Mouse (Mus musculus) gastrocnemius, postnatal 36 days (tissue): ENCODE measurements around the gene Shoc2. TPM values are rescaled to one million over a fixed set of nuclear protein-coding genes. Genes with fewer than 3 reads are reported as not detected.

Experiments
- DNase-seq, 2 experiments: peaks; one replicate each; pipeline ENCODE4 v3.0.0; 2022
- intact Hi-C: fragments of 180-260 bp; cut with DNase I; formaldehyde crosslinking; loops from one replicate; pipeline ENCODE4 v1.15.1; 2025
- total RNA-seq, 2 experiments: library from RNA; stranded (reverse); gene quantifications; 2 replicates each; pipeline ENCODE4 v1.2.3; 2021

Gene Shoc2
- total RNA-seq, 2 experiments from 2014 or later = 20.6 to 22.9 TPM

GRCm38 (mm10) chr19:53994276-53994675 is 50.2 kb downstream of the Shoc2 start:
- no peak for DNase-seq
- intact Hi-C loops = no loop called here

DNA sequence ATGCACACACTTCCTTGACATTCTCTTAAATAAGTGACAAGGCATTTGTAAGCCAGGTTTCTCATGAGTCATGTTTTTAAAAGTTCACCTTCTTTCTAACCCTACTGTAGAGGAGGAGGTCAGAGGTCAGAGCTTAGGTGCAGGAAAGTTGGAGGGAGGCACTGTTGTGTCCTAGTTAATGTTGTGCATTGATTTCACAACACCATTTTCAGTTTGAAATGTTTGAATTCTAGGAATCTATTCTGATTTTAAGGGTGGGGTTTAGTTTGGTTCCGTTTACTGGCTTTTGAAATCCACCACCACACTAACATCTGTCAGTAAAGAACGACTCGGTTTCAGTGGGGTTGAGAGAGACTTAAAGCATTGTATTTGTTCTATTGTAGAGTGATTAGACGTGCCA is 66.9 kb downstream of the Shoc2 start:
- no peak for DNase-seq
- intact Hi-C loops = no loop called here

DNA sequence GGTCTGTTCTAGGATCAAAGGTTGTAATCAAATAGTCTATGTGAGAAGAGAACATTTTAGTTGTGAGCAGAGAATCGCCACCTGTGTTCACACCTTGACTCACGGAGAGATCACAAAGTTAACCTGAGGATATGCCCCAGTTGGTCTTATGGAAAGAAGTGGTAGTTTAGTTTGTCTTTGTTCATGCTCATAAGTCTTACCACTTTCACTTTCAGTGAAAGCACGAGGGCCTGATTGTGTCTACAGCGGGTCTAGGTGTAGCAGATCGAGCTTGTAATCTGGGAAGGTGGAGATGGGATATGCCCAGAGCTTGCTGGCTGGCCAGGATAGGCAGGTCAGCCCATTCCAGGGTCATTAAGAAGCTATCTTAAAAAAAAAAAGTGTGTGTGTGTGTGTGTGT is 70.9 kb downstream of the Shoc2 start:
- DNase-seq = no peak
- intact Hi-C loops = no loop called here

DNA sequence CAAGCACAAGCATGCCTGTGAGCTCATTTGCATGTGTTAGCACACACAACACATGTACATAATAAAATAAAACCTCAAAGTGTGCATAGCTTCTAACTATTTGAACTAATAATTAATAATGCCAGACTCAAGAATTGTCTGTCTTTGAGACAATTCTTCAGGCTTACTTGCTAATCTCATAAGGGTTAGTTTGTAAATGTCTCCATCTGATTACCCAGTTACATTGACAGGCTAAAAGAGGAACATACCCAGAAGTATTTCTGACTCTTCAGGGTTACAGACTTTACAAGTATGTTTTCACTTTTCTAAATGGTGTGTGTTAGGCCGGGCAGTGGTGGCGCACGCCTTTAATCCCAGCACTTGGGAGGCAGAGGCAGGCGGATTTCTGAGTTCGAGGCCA is 71.4 kb downstream of the Shoc2 start:
- intact Hi-C loops = no loop called here
- no peak for DNase-seq

- DNase-seq = no peak
- intact Hi-C loops = no loop called here
Measured at GRCm38 (mm10) chr19:54035100-54035499, 91.0 kb downstream of the Shoc2 start.

GRCm38 (mm10) chr19:54039441-54039840 is 95.3 kb downstream of the Shoc2 start:
- DNase-seq = no peak
- intact Hi-C loops = no loop called here

DNA sequence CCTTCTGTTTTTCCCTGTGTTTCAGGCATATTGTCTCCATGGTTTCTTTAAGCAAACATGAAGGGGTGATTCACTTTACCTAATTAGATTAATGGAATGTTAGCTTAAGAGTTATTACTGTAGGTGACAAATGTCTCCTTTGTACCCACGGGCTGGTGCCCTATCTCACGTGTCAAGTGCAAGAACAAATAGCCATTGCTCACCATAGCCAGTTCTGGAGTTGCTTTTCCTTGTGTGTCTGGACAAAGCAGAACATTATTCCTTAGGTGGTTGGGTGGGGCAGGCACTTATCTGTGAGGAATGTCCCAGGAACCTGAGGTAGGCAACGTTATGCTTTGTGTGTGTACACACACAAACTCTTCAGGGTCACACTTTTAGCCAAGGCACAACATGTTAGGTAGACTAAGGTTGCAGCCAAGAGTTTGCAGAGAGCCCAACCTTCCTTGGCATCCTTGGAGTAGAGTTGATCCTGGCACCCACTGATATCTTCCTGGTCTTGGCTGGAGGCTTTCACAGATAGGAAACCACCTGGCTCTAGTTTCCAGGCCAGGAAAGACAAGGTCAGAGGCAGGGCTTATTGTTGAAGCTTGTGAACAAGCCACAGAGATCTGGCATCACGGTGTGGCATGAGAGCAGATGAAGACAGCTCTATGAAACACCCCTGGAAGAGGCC is 96.4 kb downstream of the Shoc2 start:
- intact Hi-C loops = no loop called here
- no peak for DNase-seq

- no peak for DNase-seq
- intact Hi-C loops = no loop called here
Measured at GRCm38 (mm10) chr19:54041029-54041367, 96.9 kb downstream of the Shoc2 start.

- DNase-seq = no peak
- intact Hi-C loops = no loop called here
Measured at GRCm38 (mm10) chr19:54043851-54044250, 99.7 kb downstream of the Shoc2 start, which contains the start of gene Adra2a. Gene Adra2a (plus strand): TSS chr19:54044151.

DNA sequence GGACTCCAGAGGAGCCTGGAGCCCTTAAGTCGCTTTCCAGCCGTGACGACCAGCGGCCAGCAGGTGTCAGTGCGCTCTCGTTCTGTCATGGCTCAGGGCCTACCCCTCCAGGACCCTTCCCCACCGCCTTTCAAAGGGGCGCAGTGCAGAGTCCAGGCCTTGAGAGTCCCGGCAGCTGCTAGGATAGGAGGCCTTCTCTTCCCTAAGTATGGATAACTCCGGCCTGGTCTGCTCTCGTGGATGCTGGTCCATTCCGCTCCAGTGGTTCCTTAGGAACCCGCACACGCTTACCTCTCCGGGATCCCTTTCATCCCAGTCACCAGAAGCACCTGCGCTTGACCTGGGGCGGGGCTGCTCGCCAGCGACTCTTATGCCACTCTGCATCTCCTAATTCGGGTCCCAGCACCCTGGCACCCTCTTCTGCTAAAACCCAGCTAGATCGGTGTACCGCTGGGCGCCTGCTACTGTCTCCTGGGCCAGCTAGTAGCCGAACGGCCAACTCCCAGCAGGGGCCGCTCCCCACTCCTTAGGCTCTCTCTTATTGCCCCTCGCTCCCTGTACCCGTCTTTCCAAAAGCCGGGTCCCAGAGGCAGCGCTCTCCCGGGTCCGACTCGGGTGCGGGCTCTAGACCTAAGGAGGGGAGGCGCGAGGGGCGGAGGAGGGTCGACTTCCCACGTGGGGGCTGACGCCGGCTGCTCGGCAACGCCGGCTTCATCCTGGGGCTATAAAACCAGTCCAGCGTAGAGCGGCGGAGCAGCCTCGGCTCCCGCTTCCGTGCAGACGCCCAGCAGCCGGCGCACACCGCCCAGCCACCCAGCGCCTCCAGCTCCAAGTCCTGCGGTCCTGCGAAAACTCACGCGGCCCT is 100.6 kb downstream of the Shoc2 start:
- peak; percentile 21 to 28 for DNase-seq
- intact Hi-C loops = loop anchor here (5.0 kb wide), 2 partner anchors 73 to 203 kb away; no protein-coding TSS in a partner anchor

DNA sequence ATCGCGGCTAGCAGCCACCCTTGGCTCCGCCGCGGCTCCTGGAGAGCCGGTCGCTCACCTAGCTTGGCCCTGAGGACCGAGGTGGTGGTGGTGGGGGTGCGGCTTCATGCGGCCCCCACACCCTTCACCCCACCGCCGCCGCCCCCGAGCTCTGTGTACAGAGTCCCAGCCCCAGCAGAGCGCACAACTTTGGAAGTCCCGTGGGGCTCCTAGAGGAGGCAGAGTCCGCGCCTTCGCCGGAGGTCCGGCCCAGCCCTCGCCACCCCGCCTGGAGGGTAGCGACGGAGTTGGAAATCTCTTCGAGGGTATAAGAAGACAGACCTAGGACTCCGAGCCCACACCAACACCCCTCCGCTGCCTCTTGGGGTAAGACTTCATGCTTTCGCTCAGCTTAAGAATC is 101.3 kb downstream of the Shoc2 start:
- intact Hi-C loops = loop anchor here (5.0 kb wide), 2 partner anchors 72 to 202 kb away; no protein-coding TSS in a partner anchor
- DNase-seq = no peak

DNA sequence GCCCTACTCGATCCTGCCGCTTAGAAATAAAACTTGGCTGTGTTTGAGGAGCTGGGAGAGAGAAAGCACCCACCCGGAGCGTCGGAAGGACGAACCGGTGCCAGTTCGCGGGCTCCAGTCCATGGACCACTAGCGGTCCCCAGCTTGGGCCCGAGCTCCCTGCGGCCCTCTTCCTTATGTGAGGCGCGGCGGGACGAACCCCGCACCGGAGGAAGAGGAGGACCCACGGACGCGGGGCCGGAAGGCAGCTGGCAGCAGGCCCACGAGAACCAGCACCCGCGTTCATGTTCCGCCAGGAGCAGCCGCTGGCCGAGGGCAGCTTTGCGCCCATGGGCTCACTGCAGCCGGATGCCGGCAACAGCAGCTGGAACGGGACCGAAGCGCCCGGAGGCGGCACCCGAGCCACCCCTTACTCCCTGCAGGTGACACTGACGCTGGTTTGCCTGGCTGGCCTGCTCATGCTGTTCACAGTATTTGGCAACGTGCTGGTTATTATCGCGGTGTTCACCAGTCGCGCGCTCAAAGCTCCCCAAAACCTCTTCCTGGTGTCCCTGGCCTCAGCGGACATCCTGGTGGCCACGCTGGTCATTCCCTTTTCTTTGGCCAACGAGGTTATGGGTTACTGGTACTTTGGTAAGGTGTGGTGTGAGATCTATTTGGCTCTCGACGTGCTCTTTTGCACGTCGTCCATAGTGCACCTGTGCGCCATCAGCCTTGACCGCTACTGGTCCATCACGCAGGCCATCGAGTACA is 102.0 kb downstream of the Shoc2 start:
- no peak for DNase-seq
- intact Hi-C loops = loop anchor here (5.0 kb wide), 2 partner anchors 71 to 201 kb away; no protein-coding TSS in a partner anchor

- DNase-seq = no peak
- intact Hi-C loops = loop anchor here (5.0 kb wide), 2 partner anchors 71 to 201 kb away; no protein-coding TSS in a partner anchor
Measured at GRCm38 (mm10) chr19:54046684-54047070, 102.6 kb downstream of the Shoc2 start.

DNA sequence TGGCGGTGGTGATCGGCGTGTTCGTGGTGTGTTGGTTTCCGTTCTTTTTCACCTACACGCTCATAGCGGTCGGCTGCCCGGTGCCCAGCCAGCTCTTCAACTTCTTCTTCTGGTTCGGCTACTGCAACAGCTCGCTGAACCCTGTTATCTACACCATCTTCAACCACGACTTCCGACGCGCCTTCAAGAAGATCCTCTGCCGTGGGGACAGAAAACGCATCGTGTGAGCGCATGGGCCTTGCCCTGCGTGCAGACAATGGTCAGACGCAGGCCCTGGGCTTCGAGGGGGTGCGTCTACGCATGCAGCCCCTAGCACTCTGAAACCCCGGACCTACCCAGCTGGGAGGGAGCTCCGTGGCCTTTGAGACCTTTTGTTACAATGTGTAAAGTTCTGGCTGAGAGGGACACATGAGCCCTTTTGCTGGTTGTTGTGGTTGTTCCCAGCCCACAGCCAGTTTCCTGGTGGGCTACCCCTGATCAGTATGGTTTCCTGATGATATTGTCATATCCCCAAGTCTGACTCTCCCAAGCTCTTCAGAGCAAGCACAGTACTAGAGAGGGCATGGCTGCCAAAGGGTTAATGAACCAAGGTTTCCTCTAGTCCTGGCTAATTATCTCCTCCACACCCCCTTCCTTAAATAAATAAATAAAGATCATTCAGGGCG is 103.4 kb downstream of the Shoc2 start:
- intact Hi-C loops = loop anchor here (5.0 kb wide), 2 partner anchors 70 to 200 kb away; no protein-coding TSS in a partner anchor
- no peak for DNase-seq

DNA sequence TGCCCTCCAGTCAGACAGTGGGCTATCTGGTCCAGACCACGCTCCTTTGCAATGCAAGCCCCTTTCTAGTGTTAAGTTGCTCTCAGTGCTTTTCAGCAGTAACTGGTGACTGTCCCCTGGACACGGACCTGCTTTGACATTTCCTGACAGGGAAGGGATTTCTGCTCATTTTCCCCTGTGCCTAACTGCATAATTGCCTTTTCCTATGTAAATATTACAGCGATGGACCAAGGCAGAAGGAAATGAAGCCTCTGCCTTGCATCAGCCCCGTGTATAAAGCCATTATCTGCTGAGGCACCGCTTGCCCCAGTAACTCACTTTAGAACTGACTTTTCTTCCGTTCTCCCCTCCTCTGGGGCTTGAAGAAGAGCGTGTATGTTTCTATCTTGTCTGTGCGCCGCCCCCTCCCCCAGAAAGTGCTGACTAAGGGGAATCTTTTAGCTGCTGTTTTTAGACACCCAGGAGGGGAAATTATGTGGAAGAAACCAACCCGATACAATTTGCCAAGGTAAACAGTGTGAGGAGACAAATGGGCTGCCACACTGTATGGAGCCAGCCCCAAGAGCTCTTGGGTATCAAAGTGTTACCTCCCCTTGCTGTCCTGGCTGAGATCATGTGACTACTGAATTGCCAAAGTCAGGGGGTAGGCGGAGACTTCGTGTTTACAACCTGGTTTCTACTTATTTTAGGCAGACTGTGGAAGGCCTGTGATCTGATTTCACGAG is 104.2 kb downstream of the Shoc2 start:
- DNase-seq = no peak
- intact Hi-C loops = loop anchor here (5.0 kb wide), 2 partner anchors 69 to 199 kb away; no protein-coding TSS in a partner anchor

- DNase-seq = peak in 1 of 2 experiments; percentile 23
- intact Hi-C loops = no loop called here
Measured at GRCm38 (mm10) chr19:54051651-54052050, 107.5 kb downstream of the Shoc2 start.

DNA sequence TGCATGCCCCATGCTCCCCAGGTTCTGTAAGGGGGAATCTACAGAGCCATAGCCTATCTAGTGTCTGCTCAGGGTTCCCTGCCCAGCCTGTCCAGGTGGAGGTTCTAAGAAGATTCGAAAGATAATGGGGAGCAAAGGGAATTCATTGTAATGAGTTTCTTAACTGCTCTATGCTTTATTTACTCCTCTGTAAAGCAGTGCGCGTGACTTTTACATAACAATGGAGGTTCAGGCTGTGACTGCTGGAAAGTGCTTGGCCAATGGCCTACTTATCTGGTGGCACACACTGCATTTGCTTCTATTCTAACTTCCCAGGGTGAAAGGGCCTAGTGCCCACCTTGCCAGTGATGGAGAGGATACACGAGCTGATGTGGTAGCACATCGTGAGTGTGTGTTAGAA is 111.7 kb downstream of the Shoc2 start:
- no peak for DNase-seq
- intact Hi-C loops = no loop called here

DNA sequence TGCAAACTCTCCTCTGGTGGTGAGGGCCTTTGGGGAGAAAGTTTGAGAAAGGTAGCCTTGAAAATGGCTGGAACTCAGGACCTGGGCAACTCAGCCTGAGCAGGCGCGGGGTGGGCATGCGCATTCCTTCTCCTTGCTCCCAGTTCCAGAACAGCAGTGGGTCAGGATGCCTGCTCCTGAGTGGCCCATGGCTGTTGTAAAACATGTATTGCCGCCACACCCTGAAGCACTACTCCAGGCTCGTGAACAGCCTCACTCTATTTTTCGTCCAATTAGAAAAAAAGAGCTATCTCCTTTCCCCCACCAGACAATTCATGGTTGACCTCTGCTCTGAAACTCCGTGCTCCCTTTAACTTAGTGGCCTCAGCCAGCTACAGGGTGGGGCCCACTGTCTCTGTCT is 124.3 kb downstream of the Shoc2 start:
- intact Hi-C loops = no loop called here
- DNase-seq = no peak

DNA sequence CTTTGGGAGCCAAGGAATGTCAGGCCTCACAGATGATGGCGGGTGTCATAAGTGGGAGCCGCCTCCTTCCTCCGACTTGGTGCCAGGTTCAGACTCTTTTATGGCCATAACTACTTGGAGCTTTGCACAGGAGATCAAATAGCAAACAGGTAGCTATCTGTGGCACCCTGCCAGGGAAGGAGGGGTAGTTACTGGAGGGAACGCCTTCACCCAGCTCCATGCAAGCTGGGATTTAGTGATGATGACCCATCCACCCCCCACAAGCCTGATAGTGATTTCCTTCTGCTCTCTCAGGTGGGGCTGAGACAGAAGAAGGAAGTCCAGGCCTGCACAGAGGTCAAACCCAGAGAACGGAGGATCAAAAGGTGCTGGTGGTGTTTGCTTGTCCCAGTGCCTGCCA is 126.4 kb downstream of the Shoc2 start:
- DNase-seq = no peak
- intact Hi-C loops = no loop called here
